Mouse (Mus musculus) bone marrow macrophage, adult 2 months (primary cell): ENCODE data around the gene Cxcr5. TPM values are rescaled to one million over a fixed set of nuclear protein-coding genes. Genes with fewer than 3 reads are reported as not detected.
A peak's percentile ranks its signal among the peaks of the same experiment; 100 is the strongest.

Experiments used
- H3K27ac ChIP-seq: 2 replicates; pipeline ENCODE4 v1.5.1; 2012; ENCODE audit warnings: low read depth, low read length; ENCODE audit not compliant: insufficient read depth
- H3K4me1 ChIP-seq: 2 replicates; pipeline ENCODE4 v1.6.1; 2012; ENCODE audit warnings: low read length; ENCODE audit not compliant: control insufficient read depth, insufficient read depth
- H3K4me3 ChIP-seq: 2 replicates; pipeline ENCODE4 v1.5.1; 2012; ENCODE audit warnings: mild to moderate bottlenecking, low read length, moderate library complexity; ENCODE audit not compliant: insufficient read depth
- CTCF ChIP-seq: IDR thresholded peaks from 2 replicates; pipeline ENCODE4 v1.5.1; 2012; ENCODE audit warnings: low read depth, mild to moderate bottlenecking, low read length, moderate library complexity
- POLR2A ChIP-seq: IDR thresholded peaks from 2 replicates; pipeline ENCODE4 v1.6.1; 2012; ENCODE audit warnings: mild to moderate bottlenecking, low read depth, low read length, borderline replicate concordance
- polyA plus RNA-seq: library from polyadenylated mRNA; stranded (reverse); fragments of >200 nt; gene quantifications from 2 replicates; pipeline ENCODE4 v1.2.4, GENCODE M21; 2012; ENCODE audit not compliant: missing spikeins, insufficient read depth, insufficient read length

The Cxcr5 gene
- polyA plus RNA-seq, 1 experiment = not detected

- no peak overlapping the region for H3K27ac ChIP-seq
- TF ChIP-seq CTCF (no peak), POLR2A (no peak)
- no peak overlapping the region for H3K4me3 ChIP-seq
- H3K4me1 ChIP-seq = peaks cover 35% of the 10 kb centered on the region
These were observed 43.6 kb downstream of the Cxcr5 start for GRCm38 (mm10) chr9:44518068-44518467.

- TF ChIP-seq POLR2A (no peak), CTCF (no peak)
- Histone ChIP-seq H3K4me3 (no peak overlapping the region), H3K4me1 (peaks cover 42% of the 10 kb centered on the region), H3K27ac (no peak overlapping the region)
These were observed 44.3 kb downstream of the Cxcr5 start for GRCm38 (mm10) chr9:44517368-44517767.

- no peak for TF ChIP-seq CTCF
- no peak for TF ChIP-seq POLR2A
- H3K4me1 ChIP-seq = peaks cover 51% of the 10 kb centered on the region
- H3K4me3 ChIP-seq = no peak overlapping the region
- peak overlapping the region; percentile 94 for H3K27ac ChIP-seq
These were observed 45.8 kb downstream of the Cxcr5 start for GRCm38 (mm10) chr9:44515891-44516290.

- TF ChIP-seq POLR2A = no peak
- no peak for TF ChIP-seq CTCF
- Histone ChIP-seq H3K4me1 (peaks cover 54% of the 10 kb centered on the region), H3K27ac (peak overlapping the region; percentile 94), H3K4me3 (peak overlapping the region; percentile 43)
These were observed 46.4 kb downstream of the Cxcr5 start for GRCm38 (mm10) chr9:44515131-44515751.

GRCm38 (mm10) chr9:44514147-44514546 lies 47.5 kb downstream of the Cxcr5 start:
- TF ChIP-seq CTCF = no peak
- TF ChIP-seq POLR2A = no peak
- peak overlapping the region; percentile 48 for H3K27ac ChIP-seq
- peaks cover 54% of the 10 kb centered on the region for H3K4me1 ChIP-seq
- no peak overlapping the region for H3K4me3 ChIP-seq

GRCm38 (mm10) chr9:44513610-44514009 lies 48.1 kb downstream of the Cxcr5 start:
- H3K27ac ChIP-seq = peak overlapping the region; percentile 75
- H3K4me3 ChIP-seq = no peak overlapping the region
- TF ChIP-seq POLR2A = no peak
- no peak for TF ChIP-seq CTCF
- peaks cover 54% of the 10 kb centered on the region for H3K4me1 ChIP-seq

- Histone ChIP-seq H3K27ac (peak overlapping the region; percentile 75), H3K4me1 (peaks cover 50% of the 10 kb centered on the region), H3K4me3 (no peak overlapping the region)
- no peak for TF ChIP-seq CTCF
- TF ChIP-seq POLR2A = no peak
These were observed 48.6 kb downstream of the Cxcr5 start for GRCm38 (mm10) chr9:44513121-44513520.

GRCm38 (mm10) chr9:44512717-44513003 lies 49.0 kb downstream of the Cxcr5 start:
- Histone ChIP-seq H3K4me3 (no peak overlapping the region), H3K4me1 (peaks cover 48% of the 10 kb centered on the region), H3K27ac (peak overlapping the region; percentile 75)
- no peak for TF ChIP-seq CTCF
- TF ChIP-seq POLR2A = no peak

GRCm38 (mm10) chr9:44511935-44512716 lies 49.6 kb downstream of the Cxcr5 start:
- peak overlapping the region; percentile 75 for H3K27ac ChIP-seq
- H3K4me1 ChIP-seq = peaks cover 48% of the 10 kb centered on the region
- no peak for TF ChIP-seq POLR2A
- TF ChIP-seq CTCF = no peak
- H3K4me3 ChIP-seq = no peak overlapping the region

- TF ChIP-seq CTCF (no peak), POLR2A (no peak)
- peaks cover 45% of the 10 kb centered on the region for H3K4me1 ChIP-seq
- H3K27ac ChIP-seq = no peak overlapping the region
- H3K4me3 ChIP-seq = no peak overlapping the region
These were observed 50.6 kb downstream of the Cxcr5 start for GRCm38 (mm10) chr9:44510872-44511601.
